Mouse (Mus musculus): ENCODE results near the gene Gm28635. TPM values are rescaled to one million over a fixed set of nuclear protein-coding genes. Genes with fewer than 3 reads are reported as not detected.

The Gm28635 gene
- polyA plus RNA-seq, 1 experiment from 2014 or later = not detected

- no peaks in the 10 kb centered on the region for H3K36me3 ChIP-seq (ENCODE audit: control insufficient read depth, insufficient read depth, low read length)
- peaks cover 64% of the 10 kb centered on the region for H3K4me1 ChIP-seq (ENCODE audit: control insufficient read depth, insufficient read depth, low read length)
- no peak overlapping the region for H3K9ac ChIP-seq (replicated peaks; ENCODE audit: low read depth, low read length)
- WGBS = 19% methylated on average over 7 of the region's 7 CpGs
- peak overlapping the region; percentile 72; the same call in 1 of the 2 replicates for H3K27ac ChIP-seq (ENCODE audit: low read length)
- no peak overlapping the region for H3K4me3 ChIP-seq (ENCODE audit: low read depth, low read length)
- ATAC-seq (ENCODE audit: insufficient number of reproducible peaks, insufficient read depth, low FRiP score, low read depth) = no peak
- H3K9me3 ChIP-seq (ENCODE audit: control insufficient read depth, low read depth, low read length) = no peaks in the 10 kb centered on the region
- no peaks in the 10 kb centered on the region for H3K27me3 ChIP-seq (ENCODE audit: control insufficient read depth, insufficient read depth, low read length)
- H3K4me2 ChIP-seq (replicated peaks; ENCODE audit: low read depth, low read length) = peak overlapping the region; percentile 35
Measured at GRCm38 (mm10) chr2:84637452-84638165, 40.2 kb downstream of the Gm28635 start.

DNA sequence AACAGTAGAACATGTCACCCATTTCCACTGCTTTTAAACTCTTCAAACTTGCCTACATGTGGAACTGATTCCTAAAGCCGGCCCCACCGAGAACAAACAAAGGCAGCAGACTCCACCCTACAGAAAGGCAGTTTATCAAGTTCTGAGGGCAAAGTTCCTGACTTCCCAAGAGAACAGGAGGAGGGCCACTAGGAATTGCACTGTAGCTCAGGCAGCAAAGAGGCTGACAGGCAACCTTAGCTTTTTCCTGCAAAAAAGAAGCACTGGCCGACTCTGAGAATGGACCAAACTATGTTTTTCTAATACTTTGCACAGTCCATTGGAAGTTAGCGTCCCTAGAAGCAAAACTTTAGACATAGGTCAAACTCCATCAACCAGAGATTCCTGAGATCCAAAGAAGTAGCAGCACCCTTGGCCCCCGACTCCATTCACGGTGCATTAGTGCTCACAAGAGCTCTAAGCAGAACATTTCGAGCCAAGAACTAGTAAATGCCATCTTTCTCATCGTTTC, 41.6 kb downstream of the Gm28635 start:
- Histone ChIP-seq H3K27me3 (ENCODE audit: control insufficient read depth, insufficient read depth, low read length) (no peaks in the 10 kb centered on the region), H3K36me3 (ENCODE audit: control insufficient read depth, insufficient read depth, low read length) (no peaks in the 10 kb centered on the region), H3K9me3 (ENCODE audit: control insufficient read depth, low read depth, low read length) (no peaks in the 10 kb centered on the region), H3K4me3 (ENCODE audit: low read depth, low read length) (no peak overlapping the region; the same call in 1 of the 2 replicates), H3K27ac (ENCODE audit: low read length) (peak overlapping the region; percentile 94), H3K9ac (replicated peaks; ENCODE audit: low read depth, low read length) (no peak overlapping the region), H3K4me1 (ENCODE audit: control insufficient read depth, insufficient read depth, low read length) (peaks cover 70% of the 10 kb centered on the region), H3K4me2 (replicated peaks; ENCODE audit: low read depth, low read length) (peak overlapping the region; percentile 35)
- WGBS = 12% methylated on average over 8 of the region's 8 CpGs
- peak; percentile 26; the same call in 1 of the 2 replicates for ATAC-seq (ENCODE audit: insufficient number of reproducible peaks, insufficient read depth, low FRiP score, low read depth)

DNA sequence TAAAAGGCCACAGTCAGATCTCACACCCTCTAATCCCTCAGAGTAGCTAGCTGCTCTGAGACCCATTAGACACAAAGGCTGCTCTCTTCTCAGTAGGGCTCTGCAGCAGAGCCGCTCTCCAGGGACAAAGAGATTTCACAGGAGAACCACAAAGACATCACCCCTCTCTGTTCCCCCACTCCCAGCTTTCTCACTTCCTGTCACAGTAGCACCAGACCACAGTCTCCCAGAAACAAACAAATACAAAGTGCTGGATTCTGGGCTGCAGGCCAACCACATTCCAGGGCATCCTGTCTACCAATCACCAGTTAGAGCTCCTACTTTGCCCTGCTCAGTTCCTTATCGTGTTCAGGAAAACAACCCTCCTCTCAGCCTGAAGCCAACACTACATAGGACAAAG, 42.2 kb downstream of the Gm28635 start:
- no peaks in the 10 kb centered on the region for H3K36me3 ChIP-seq (ENCODE audit: control insufficient read depth, insufficient read depth, low read length)
- 2% methylated on average over 2 of the region's 2 CpGs for WGBS
- H3K4me3 ChIP-seq (ENCODE audit: low read depth, low read length) = no peak overlapping the region; the same call in 1 of the 2 replicates
- peak overlapping the region; percentile 94 for H3K27ac ChIP-seq (ENCODE audit: low read length)
- peaks cover 70% of the 10 kb centered on the region for H3K4me1 ChIP-seq (ENCODE audit: control insufficient read depth, insufficient read depth, low read length)
- ATAC-seq (ENCODE audit: insufficient number of reproducible peaks, insufficient read depth, low FRiP score, low read depth) = peak; percentile 87
- peak overlapping the region; percentile 35 for H3K4me2 ChIP-seq (replicated peaks; ENCODE audit: low read depth, low read length)
- H3K9ac ChIP-seq (replicated peaks; ENCODE audit: low read depth, low read length) = 0 out of 2 replicates have a peak overlapping the region, but pooled peaks have one; percentile 4
- no peaks in the 10 kb centered on the region for H3K27me3 ChIP-seq (ENCODE audit: control insufficient read depth, insufficient read depth, low read length)
- no peaks in the 10 kb centered on the region for H3K9me3 ChIP-seq (ENCODE audit: control insufficient read depth, low read depth, low read length)

DNA sequence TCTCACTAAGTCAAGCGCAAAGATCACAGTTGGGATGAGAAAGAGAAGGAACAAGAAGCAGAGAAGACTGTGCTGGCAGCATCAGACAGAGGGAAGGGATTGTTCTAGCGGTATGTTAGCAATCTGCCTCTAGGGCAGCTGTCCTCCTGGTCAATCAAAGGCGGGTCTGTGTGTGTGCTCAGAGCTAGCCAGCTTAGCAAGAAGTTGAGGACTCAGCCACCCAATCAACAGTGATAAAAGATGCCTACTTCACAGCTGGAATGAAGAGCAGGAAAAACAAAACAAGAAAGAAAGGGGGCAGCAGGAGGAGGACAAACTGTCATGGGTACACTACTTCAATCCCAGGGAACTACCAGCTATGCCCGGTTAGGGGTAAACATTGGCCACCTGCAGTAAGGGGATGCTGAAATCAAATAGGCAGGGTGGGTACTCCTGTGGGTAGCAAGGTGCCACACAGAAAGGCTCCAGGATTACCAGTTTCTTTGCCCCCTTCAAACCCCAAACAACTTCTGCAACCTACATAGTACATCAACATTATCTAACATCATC, 42.8 kb downstream of the Gm28635 start:
- ATAC-seq (ENCODE audit: insufficient number of reproducible peaks, insufficient read depth, low FRiP score, low read depth) = no peak
- 26% methylated on average over 4 of the region's 4 CpGs for WGBS
- Histone ChIP-seq H3K9me3 (ENCODE audit: control insufficient read depth, low read depth, low read length) (no peaks in the 10 kb centered on the region), H3K4me1 (ENCODE audit: control insufficient read depth, insufficient read depth, low read length) (peaks cover 70% of the 10 kb centered on the region), H3K4me3 (ENCODE audit: low read depth, low read length) (no peak overlapping the region; the same call in 1 of the 2 replicates), H3K27ac (ENCODE audit: low read length) (peak overlapping the region; percentile 94), H3K36me3 (ENCODE audit: control insufficient read depth, insufficient read depth, low read length) (no peaks in the 10 kb centered on the region), H3K4me2 (replicated peaks; ENCODE audit: low read depth, low read length) (peak overlapping the region; percentile 35), H3K27me3 (ENCODE audit: control insufficient read depth, insufficient read depth, low read length) (no peaks in the 10 kb centered on the region), H3K9ac (replicated peaks; ENCODE audit: low read depth, low read length) (no peak overlapping the region)

- Histone ChIP-seq H3K4me1 (ENCODE audit: control insufficient read depth, insufficient read depth, low read length) (peaks cover 66% of the 10 kb centered on the region), H3K27ac (ENCODE audit: low read length) (peak overlapping the region; percentile 94), H3K4me3 (ENCODE audit: low read depth, low read length) (no peak overlapping the region), H3K36me3 (ENCODE audit: control insufficient read depth, insufficient read depth, low read length) (no peaks in the 10 kb centered on the region), H3K9ac (replicated peaks; ENCODE audit: low read depth, low read length) (no peak overlapping the region), H3K9me3 (ENCODE audit: control insufficient read depth, low read depth, low read length) (no peaks in the 10 kb centered on the region), H3K27me3 (ENCODE audit: control insufficient read depth, insufficient read depth, low read length) (no peaks in the 10 kb centered on the region), H3K4me2 (replicated peaks; ENCODE audit: low read depth, low read length) (peak overlapping the region; percentile 35; the same call in 1 of the 2 replicates)
- no peak for ATAC-seq (ENCODE audit: insufficient number of reproducible peaks, insufficient read depth, low FRiP score, low read depth)
- 51% methylated on average over 4 of the region's 4 CpGs for WGBS
Measured at GRCm38 (mm10) chr2:84634006-84634405, 43.8 kb downstream of the Gm28635 start.

- H3K36me3 ChIP-seq (ENCODE audit: control insufficient read depth, insufficient read depth, low read length) = no peaks in the 10 kb centered on the region
- peak; percentile 60 for ATAC-seq (ENCODE audit: insufficient number of reproducible peaks, insufficient read depth, low FRiP score, low read depth)
- 7% methylated on average over 3 of the region's 3 CpGs for WGBS
- H3K27ac ChIP-seq (ENCODE audit: low read length) = peak overlapping the region; percentile 80
- no peaks in the 10 kb centered on the region for H3K9me3 ChIP-seq (ENCODE audit: control insufficient read depth, low read depth, low read length)
- H3K4me2 ChIP-seq (replicated peaks; ENCODE audit: low read depth, low read length) = peak overlapping the region; percentile 22; the same call in 1 of the 2 replicates
- H3K4me3 ChIP-seq (ENCODE audit: low read depth, low read length) = no peak overlapping the region
- peaks cover 56% of the 10 kb centered on the region for H3K4me1 ChIP-seq (ENCODE audit: control insufficient read depth, insufficient read depth, low read length)
- H3K9ac ChIP-seq (replicated peaks; ENCODE audit: low read depth, low read length) = no peak overlapping the region
- H3K27me3 ChIP-seq (ENCODE audit: control insufficient read depth, insufficient read depth, low read length) = no peaks in the 10 kb centered on the region
Measured at GRCm38 (mm10) chr2:84632999-84633398, 44.8 kb downstream of the Gm28635 start.

- ATAC-seq (ENCODE audit: insufficient number of reproducible peaks, insufficient read depth, low FRiP score, low read depth) = no peak
- H3K27ac ChIP-seq (ENCODE audit: low read length) = peak overlapping the region; percentile 80
- H3K4me3 ChIP-seq (ENCODE audit: low read depth, low read length) = no peak overlapping the region
- no peaks in the 10 kb centered on the region for H3K9me3 ChIP-seq (ENCODE audit: control insufficient read depth, low read depth, low read length)
- no peaks in the 10 kb centered on the region for H3K36me3 ChIP-seq (ENCODE audit: control insufficient read depth, insufficient read depth, low read length)
- no peak overlapping the region for H3K9ac ChIP-seq (replicated peaks; ENCODE audit: low read depth, low read length)
- 94% methylated on average over 1 of the region's 1 CpGs for WGBS
- H3K4me2 ChIP-seq (replicated peaks; ENCODE audit: low read depth, low read length) = no peak overlapping the region
- no peaks in the 10 kb centered on the region for H3K27me3 ChIP-seq (ENCODE audit: control insufficient read depth, insufficient read depth, low read length)
- H3K4me1 ChIP-seq (ENCODE audit: control insufficient read depth, insufficient read depth, low read length) = peaks cover 51% of the 10 kb centered on the region
Measured at GRCm38 (mm10) chr2:84632001-84632400, 45.8 kb downstream of the Gm28635 start.

DNA sequence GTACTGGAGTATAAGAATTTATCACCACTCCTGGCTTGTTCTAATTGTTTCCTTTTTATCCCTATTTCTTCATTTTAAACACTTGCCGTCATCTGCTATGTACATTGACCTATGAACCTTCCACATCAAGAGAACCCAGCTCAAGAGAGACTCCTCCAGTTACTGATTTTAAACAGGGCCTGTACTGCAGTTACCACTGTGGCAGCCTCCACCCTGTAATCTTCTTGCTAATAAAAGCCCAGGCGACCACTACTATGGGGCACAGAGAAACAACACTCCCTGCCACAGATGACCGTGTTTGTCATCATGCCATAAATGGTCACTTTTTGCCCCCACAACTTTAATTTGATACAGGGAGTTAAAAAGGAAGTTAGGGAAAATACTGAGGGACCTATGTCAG, 50.8 kb downstream of the Gm28635 start:
- Histone ChIP-seq H3K27me3 (ENCODE audit: control insufficient read depth, insufficient read depth, low read length) (no peaks in the 10 kb centered on the region), H3K36me3 (ENCODE audit: control insufficient read depth, insufficient read depth, low read length) (peaks cover 6% of the 10 kb centered on the region; the same call in 1 of the 2 replicates), H3K4me1 (ENCODE audit: control insufficient read depth, insufficient read depth, low read length) (peaks cover 18% of the 10 kb centered on the region; the same call in 1 of the 2 replicates), H3K9me3 (ENCODE audit: control insufficient read depth, low read depth, low read length) (no peaks in the 10 kb centered on the region), H3K27ac (ENCODE audit: low read length) (peak overlapping the region; percentile 48; the same call in 1 of the 2 replicates), H3K4me3 (ENCODE audit: low read depth, low read length) (no peak overlapping the region), H3K4me2 (replicated peaks; ENCODE audit: low read depth, low read length) (no peak overlapping the region), H3K9ac (replicated peaks; ENCODE audit: low read depth, low read length) (no peak overlapping the region)
- WGBS = 40% methylated on average over 3 of the region's 3 CpGs
- ATAC-seq (ENCODE audit: insufficient number of reproducible peaks, insufficient read depth, low FRiP score, low read depth) = no peak

Measured in stomach, embryonic 14.5 days (tissue).